Mouse (Mus musculus): Measurements from ENCODE around the gene 2310030G06Rik. TPM values are rescaled to one million over a fixed set of nuclear protein-coding genes. Genes with fewer than 3 reads are reported as not detected.

Gene 2310030G06Rik
- not detected for total RNA-seq (2023)

DNA sequence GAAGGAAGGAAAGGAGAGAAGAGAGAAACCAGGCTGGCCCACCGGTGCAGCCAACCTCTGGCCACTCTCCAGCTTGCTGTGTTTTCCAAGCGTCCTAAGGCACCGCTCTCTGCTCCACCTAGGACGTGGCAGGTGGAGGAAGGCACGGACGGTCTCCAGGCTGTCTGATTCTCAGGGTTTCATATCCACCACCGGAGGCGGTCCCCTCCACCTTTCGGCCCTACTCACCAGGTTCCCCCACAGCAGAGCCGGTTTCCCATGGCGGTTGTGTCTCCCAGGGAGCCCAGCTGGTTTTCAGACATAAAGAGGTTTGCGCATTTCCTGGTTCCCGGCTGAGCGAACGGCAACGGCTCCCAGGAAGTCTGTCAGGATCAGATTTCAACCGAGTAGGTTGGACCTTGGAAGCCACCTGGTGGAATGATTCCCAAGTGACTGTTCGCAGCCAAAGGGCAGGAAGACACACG is at the start of gene 2310030G06Rik:
Gene 2310030G06Rik, minus strand, starts transcription at position 323 of the 464 bp plus-strand sequence.

DNA sequence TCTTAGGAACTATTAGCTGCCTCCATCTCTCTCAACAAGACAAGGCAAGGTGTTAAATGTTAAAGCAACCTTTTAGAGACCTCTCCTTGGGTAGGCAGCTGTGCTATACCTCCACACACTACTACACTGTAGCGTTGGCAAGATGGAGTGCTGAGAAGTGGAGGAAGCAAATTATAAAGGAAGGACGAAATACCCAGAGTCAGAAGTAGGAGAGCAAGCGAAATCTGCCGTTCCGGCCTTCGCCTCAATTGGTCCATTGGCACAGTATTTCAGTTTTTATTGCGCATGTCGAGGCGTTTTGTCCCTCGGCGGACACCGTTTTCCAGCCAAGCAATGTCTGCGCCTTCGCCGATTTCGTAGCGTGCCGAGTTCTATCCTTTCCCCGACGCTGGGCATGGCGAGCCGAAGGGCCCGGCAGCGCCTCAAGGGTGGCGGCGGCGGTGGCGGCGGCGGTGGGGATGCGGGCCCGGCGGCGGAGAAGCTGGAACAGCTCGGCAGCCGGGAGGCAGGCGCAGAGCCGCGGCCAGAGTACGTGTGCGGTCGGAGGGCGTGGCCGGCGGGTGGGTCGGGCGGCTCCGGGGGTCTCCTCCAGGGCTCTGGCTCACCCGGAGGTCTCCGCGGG is 28.8 kb upstream of the 2310030G06Rik start, which contains the start of the genes Alg9 and 1110032A03Rik:
Gene Alg9, plus strand, starts transcription at position 29 of the 622 bp plus-strand sequence.
Gene 1110032A03Rik, minus strand, starts transcription at position 530 of the 622 bp plus-strand sequence.

DNA sequence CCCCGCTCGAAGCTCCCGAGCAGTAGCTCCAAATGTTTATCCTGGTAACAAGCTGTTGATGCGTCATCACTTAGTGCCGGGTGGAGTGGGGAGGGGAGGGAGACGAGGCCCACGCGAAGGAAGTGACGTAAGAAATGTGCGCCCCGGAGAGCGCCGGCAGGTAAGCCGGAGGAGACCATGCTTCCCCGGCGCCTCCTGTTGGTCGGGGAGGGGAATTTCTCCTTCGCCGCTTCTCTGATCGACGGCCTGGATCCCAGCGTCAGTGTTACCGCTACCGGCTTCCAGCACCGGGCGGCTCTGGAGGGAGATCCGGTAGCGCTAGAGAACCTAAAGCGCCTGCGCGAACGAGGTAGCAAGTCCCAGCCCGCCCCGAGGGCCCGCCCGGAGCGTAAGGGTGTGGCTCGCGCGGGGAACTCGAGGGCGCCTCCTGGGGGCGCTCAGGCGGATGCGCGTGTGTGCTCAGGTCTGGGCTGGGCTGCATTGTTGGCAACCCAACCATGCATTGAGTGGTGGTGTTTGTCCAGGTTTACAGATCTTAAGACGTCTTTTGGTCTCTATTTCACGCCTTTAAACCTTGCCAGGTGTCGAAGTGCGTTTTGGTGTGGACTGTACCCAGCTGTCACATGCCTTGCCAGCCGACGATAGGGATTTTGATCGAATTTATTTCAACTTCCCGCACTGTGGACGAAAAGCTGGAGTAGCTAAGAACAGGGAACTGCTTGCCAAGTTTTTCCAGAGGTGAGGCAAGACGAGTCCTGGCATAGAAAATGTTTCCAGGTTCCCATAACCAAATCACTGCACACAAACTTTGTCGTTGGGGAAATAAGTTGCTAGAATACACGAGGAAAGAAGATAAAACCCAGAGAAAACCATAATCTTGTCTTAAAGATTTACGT is 22.0 kb upstream of the 2310030G06Rik start, which contains the start of gene Fdxacb1:
Gene Fdxacb1, plus strand, starts transcription at position 130 of the 896 bp plus-strand sequence.

GRCm38 (mm10) chr9:50752054-50752602 is 5.8 kb upstream of the 2310030G06Rik start, which contains the start of gene Hspb2:
Gene Hspb2, minus strand, starts transcription at chr9:50752354.

GRCm38 (mm10) chr9:50751323-50751722 is 5.0 kb upstream of the 2310030G06Rik start, which contains the start of gene Cryab:
Gene Cryab, plus strand, starts transcription at chr9:50751325.

GRCm38 (mm10) chr9:50738914-50739870 is 7.1 kb downstream of the 2310030G06Rik start, which contains the start of gene Dixdc1:
Gene Dixdc1, minus strand, starts transcription at chr9:50739517.

Other genes starting within 250 kb of the 2310030G06Rik start
- 10 to 100 TPM; 43.3 to 51.7 TPM for gene Pts, start 217.8 kb downstream of the 2310030G06Rik start, total RNA-seq (2023)
- 1 to 10 TPM; 5.0 to 6.4 TPM for gene Il18, start 191.7 kb downstream of the 2310030G06Rik start, total RNA-seq (2023)
- 1 to 10 TPM in 1 of 2 experiments, under 1 TPM in 1; 0.97 to 1.2 TPM for gene Bco2, start 191.4 kb downstream of the 2310030G06Rik start, total RNA-seq (2023)
- not detected for gene Tex12, start 185.2 kb downstream of the 2310030G06Rik start, total RNA-seq (2023)
- 10 to 100 TPM; 80.6 to 81.3 TPM for gene Sdhd, start 142.7 kb downstream of the 2310030G06Rik start, total RNA-seq (2023)
- gene Timm8b, start 142.6 kb downstream of the 2310030G06Rik start, total RNA-seq (2023), result 10 to 100 TPM; 51.8 to 58.1 TPM
- under 1 TPM in 1 of 2 experiments, not detected in 1; 0.33 TPM for gene Pih1d2, start 129.2 kb downstream of the 2310030G06Rik start, total RNA-seq (2023)
- gene Nkapd1, start 129.1 kb downstream of the 2310030G06Rik start, total RNA-seq (2023), result 10 to 100 TPM; 11.6 to 15.6 TPM
- gene Dlat, start 86.8 kb downstream of the 2310030G06Rik start, total RNA-seq (2023), result 10 to 100 TPM; 16.8 to 19.7 TPM
- not detected for gene Dixdc1, start 7.0 kb downstream of the 2310030G06Rik start, total RNA-seq (2023)
- gene Cryab, start 4.8 kb upstream of the 2310030G06Rik start, total RNA-seq (2023), result 1 to 10 TPM; 1.4 to 2.1 TPM
- not detected for gene Hspb2, start 5.8 kb upstream of the 2310030G06Rik start, total RNA-seq (2023)
- gene Fdxacb1, start 21.7 kb upstream of the 2310030G06Rik start, total RNA-seq (2023), result 1 to 10 TPM; 4.1 to 8.1 TPM
- gene Alg9, start 28.5 kb upstream of the 2310030G06Rik start, total RNA-seq (2023), result 10 to 100 TPM; 12.7 to 14.5 TPM
- gene 1110032A03Rik, start 29.0 kb upstream of the 2310030G06Rik start, total RNA-seq (2023), result 1 to 10 TPM; 7.9 to 9.5 TPM
- 10 to 100 TPM; 24.1 to 27.8 TPM for gene Ppp2r1b, start 98.8 kb upstream of the 2310030G06Rik start, total RNA-seq (2023)

All from neutrophil, adult 59 days (primary cell).